Mouse (Mus musculus) cerebellum, adult 18-20 months (tissue): ENCODE results near the gene Gsta3.

Source experiments
- DNase-seq, 2 experiments: peaks; one replicate each; pipeline ENCODE4 v3.0.0; 2021

Gene Gsta3

DNA sequence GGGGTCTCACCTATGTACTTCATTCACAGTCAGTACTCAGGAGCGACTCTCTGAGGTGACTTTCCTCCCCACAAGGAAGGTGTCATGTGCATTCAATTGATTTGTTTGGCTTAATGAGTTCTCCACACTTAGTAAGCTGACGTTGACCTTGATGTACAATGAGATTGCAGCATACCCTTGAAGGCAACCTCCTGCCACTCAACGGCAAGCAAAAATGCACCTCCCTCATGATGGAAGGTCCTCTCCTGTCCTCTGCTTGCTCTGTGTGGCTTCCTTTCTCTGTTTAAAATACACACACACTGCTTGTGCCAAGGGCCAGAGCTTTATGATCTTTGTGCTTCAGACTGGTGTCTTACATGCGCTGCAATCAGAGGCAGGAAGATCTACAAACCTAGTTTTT lies 64.3 kb downstream of the Gsta3 start:
- no peak for DNase-seq

DNA sequence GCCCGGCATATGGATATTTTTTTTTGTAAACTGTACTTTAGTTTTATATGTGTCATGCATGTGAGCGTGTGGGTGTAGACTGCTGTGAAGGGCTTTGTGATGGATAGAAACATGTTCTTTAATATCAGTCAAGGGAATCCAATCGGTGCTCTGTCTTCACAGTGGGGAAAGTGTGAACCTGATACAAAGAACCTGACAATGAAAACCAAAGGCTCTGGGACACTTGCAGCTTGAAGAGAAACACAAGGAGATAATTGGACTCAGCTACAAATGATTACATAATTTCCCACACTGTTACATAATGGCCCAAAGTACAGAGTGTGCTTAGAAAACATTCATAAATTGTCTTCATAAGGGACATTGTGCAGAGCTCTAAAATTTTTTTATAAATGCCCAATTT lies 65.1 kb downstream of the Gsta3 start:
- no peak for DNase-seq

DNA sequence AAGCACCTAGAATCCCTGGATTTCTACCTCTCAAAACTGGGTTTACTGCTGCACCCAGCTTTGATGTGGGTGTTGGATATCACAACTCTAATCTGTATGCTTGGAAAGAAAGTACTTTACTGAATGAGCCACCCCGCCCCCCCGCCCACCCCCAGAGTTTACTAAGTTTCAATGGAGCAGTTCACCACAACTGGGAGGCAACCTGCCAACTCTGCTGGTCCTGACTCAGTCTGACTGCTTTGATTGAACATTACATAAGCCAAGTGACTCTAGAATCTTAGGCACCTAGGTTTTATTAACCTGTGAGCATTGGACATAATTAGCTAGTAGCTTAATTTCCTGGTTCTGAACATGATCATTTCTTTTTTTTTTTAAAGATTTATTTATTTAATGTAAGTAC lies 73.9 kb downstream of the Gsta3 start:
- DNase-seq, result no peak
